Comparison of ENCODE assay signal across 15 mouse cellular contexts in the genomic region with DNA sequence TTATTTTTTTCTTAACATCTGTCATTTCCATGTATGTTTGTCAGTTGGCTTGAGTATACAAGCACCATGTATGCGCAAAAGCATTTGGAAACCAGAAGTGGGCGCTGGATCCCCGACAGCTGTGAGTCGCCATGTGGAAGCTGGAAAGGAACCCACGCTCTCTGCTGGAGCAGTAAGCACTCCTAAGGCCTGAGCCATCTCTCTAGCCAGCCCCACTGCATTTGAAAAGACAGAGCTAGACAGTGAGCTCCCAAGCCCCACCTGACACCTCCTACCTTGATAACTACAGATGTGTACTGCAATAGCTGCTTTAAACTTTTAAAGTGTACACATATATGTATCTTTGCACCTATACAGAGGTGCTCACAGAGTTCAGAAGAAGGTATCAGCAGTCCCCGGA. TPM values are rescaled to one million over a fixed set of nuclear protein-coding genes. Genes with fewer than 3 reads are reported as not detected.
A peak's percentile ranks its signal among the peaks of the same experiment; 100 is the strongest.
DNase-seq lines count a peak whose midpoint lies in the region; TF ChIP-seq lines count a peak whose summit lies in the region.
"Had no signal": no experiment of that assay in that cellular context is flagged by ENCODE, and none has a peak within 500 bp of the region (broad histone marks: within the 10 kb centered on the region; RNA-seq: fewer than 3 reads in every experiment).

No protein-coding gene starts in this region.

- no peak overlapping the region for H3K4me3 ChIP-seq in gastrocnemius, adult 2 months
- H3K4me3 ChIP-seq in layer of hippocampus, adult 2 months, result no peak overlapping the region
- H3K4me3 ChIP-seq: embryonic facial prominence, embryonic 10.5 days; forebrain, embryonic 13.5 days; heart, embryonic 13.5 days; hindbrain, embryonic 12.5 days had no signal

- H3K27ac ChIP-seq in gastrocnemius, adult 2 months, result no peak overlapping the region
- no peak overlapping the region for H3K27ac ChIP-seq in layer of hippocampus, adult 2 months
- H3K27ac ChIP-seq: embryonic facial prominence, embryonic 10.5 days; forebrain, embryonic 13.5 days; heart, embryonic 13.5 days; hindbrain, embryonic 12.5 days had no signal

- intact Hi-C loops in gastrocnemius, adult 2 months (cut with DNase I), result no loop called here

- peak; percentile 45 for DNase-seq in gastrocnemius, adult 2 months
- DNase-seq in gastrocnemius, postnatal 25 days, result no peak
- no peak for DNase-seq in layer of hippocampus, adult 2 months (ENCODE audit: low spot score in 2 of 2)
- no peak for DNase-seq in layer of hippocampus, postnatal 14 days (ENCODE audit: low spot score in 2 of 2)
- peak; percentile 14 for DNase-seq in lung, postnatal 10 days
- no peak for DNase-seq in lung, postnatal 36 days
- peak; percentile 38 for DNase-seq in brain, adult 2 months (ENCODE audit: low read depth, low spot score)
- DNase-seq: adrenal gland, adult 8-10 months; cerebellum, adult 2 months; cerebellum, postnatal 10 days; heart, postnatal 4 days had no signal

- peak; percentile 33; the same call in 1 of the 2 replicates for TF ChIP-seq CTCF in gastrocnemius, adult 2 months (IDR thresholded peaks at IDR 0.05)
- TF ChIP-seq CTCF in layer of hippocampus, adult 2 months (conservative IDR thresholded peaks at IDR 0.05), result peak; percentile 40

RNA-seq across cellular contexts. Expression of gene 1810010H24Rik, which starts 31.9 kb away (rescaled TPM):
- 1 to 10 TPM in 1 of 2 experiments, under 1 TPM in 1; 0.86 to 1.3 TPM for total RNA-seq in gastrocnemius, adult 2 months (2021)
- total RNA-seq in gastrocnemius, postnatal 25 days (2021), result 1 to 10 TPM in 1 of 2 experiments, under 1 TPM in 1; 0.92 to 1.4 TPM
- 1 to 10 TPM; 3.1 to 3.5 TPM for total RNA-seq in layer of hippocampus, adult 2 months (2021)
- 1 to 10 TPM; 4.2 to 5.2 TPM for total RNA-seq in layer of hippocampus, postnatal 14 days (2021)

RNA-seq across cellular contexts. Expression of gene Kpna2, which starts 58.0 kb away (rescaled TPM):
- total RNA-seq in gastrocnemius, adult 2 months (2021), result 10 to 100 TPM; 13.2 to 16.2 TPM
- total RNA-seq in gastrocnemius, postnatal 25 days (2021), result 10 to 100 TPM; 10.9 to 17.1 TPM
- total RNA-seq in layer of hippocampus, adult 2 months (2021), result 10 to 100 TPM; 17.7 to 19.1 TPM
- total RNA-seq in layer of hippocampus, postnatal 14 days (2021), result 10 to 100 TPM; 27.9 to 28.7 TPM

Comparison
In these comparisons a context has a peak if more than half of its experiments do, and no peak if none do; other contexts are left out.
1. DNase-seq: peak in gastrocnemius, adult 2 months (single experiment), lung, postnatal 10 days (single experiment) and brain, adult 2 months (single experiment); none in gastrocnemius, postnatal 25 days (single experiment), layer of hippocampus, adult 2 months (0 of 2), layer of hippocampus, postnatal 14 days (0 of 2) and lung, postnatal 36 days (single experiment).